Mouse (Mus musculus) heart, adult 8-10 months (tissue): Measurements from ENCODE around the gene Gm45753. TPM values are rescaled to one million over a fixed set of nuclear protein-coding genes. Genes with fewer than 3 reads are reported as not detected.
"Not testable (repeated sequence)": the region's sequence is repeated elsewhere in the genome, so short reads cannot be mapped to it uniquely, and the experiment has no call there.

Experiments
- DNase-seq: peaks from one replicate; pipeline ENCODE4 v3.0.0; 2022; ENCODE audit warnings: low spot score
- total RNA-seq, 4 experiments: library from RNA; stranded (reverse); gene quantifications; 2 replicates each; pipeline ENCODE4 v1.2.4; 2022

The Gm45753 gene
- not detected for total RNA-seq

GRCm38 (mm10) chr8:45308366-45308765, at the start of gene Gm45753:
TSS of gene Gm45753 (minus strand) at chr8:45308466.
- DNase-seq = no peak

GRCm38 (mm10) chr8:45355809-45356208, 47.5 kb upstream of the Gm45753 start:
- DNase-seq = no peak

- DNase-seq = peak; percentile 46
These were observed 36.8 kb upstream of the Gm45753 start for GRCm38 (mm10) chr8:45345031-45345430.

- DNase-seq = no peak
These were observed 36.0 kb upstream of the Gm45753 start for GRCm38 (mm10) chr8:45344298-45344697.

GRCm38 (mm10) chr8:45341630-45342628, 33.7 kb upstream of the Gm45753 start:
- DNase-seq = no peak

GRCm38 (mm10) chr8:45333493-45333892, 25.2 kb upstream of the Gm45753 start:
- peak; percentile 49 for DNase-seq

- peak; percentile 85 for DNase-seq
These were observed 24.6 kb upstream of the Gm45753 start, which contains the start of gene Cyp4v3 for GRCm38 (mm10) chr8:45332685-45333409. TSS of gene Cyp4v3 (minus strand) at chr8:45333216.

GRCm38 (mm10) chr8:45330856-45331255, 22.6 kb upstream of the Gm45753 start:
- DNase-seq = no peak

- DNase-seq = peak; percentile 13
These were observed 21.1 kb upstream of the Gm45753 start for GRCm38 (mm10) chr8:45329206-45329980.

GRCm38 (mm10) chr8:45327076-45327475, 18.8 kb upstream of the Gm45753 start:
- DNase-seq = not testable (repeated sequence)

GRCm38 (mm10) chr8:45324151-45324550, 15.9 kb upstream of the Gm45753 start:
- DNase-seq = no peak

- no peak for DNase-seq
These were observed 13.1 kb upstream of the Gm45753 start for GRCm38 (mm10) chr8:45321365-45321764.

GRCm38 (mm10) chr8:45320930-45321329, 12.7 kb upstream of the Gm45753 start:
- no peak for DNase-seq

- no peak for DNase-seq
These were observed 2.7 kb upstream of the Gm45753 start for GRCm38 (mm10) chr8:45310967-45311366.

GRCm38 (mm10) chr8:45305479-45305878, 2.8 kb downstream of the Gm45753 start:
- DNase-seq = no peak

- DNase-seq = no peak
These were observed 3.9 kb downstream of the Gm45753 start for GRCm38 (mm10) chr8:45304354-45304753.

- DNase-seq = no peak
These were observed 5.9 kb downstream of the Gm45753 start for GRCm38 (mm10) chr8:45302390-45302789.

- DNase-seq = no peak
These were observed 13.0 kb downstream of the Gm45753 start for GRCm38 (mm10) chr8:45295276-45295675.

- DNase-seq = no peak
These were observed 13.6 kb downstream of the Gm45753 start, which contains the start of gene Klkb1 for GRCm38 (mm10) chr8:45294687-45295086. TSS of gene Klkb1 (minus strand) at chr8:45294859.

GRCm38 (mm10) chr8:45291790-45292189, 16.5 kb downstream of the Gm45753 start:
- no peak for DNase-seq

GRCm38 (mm10) chr8:45281630-45282029, 26.6 kb downstream of the Gm45753 start:
- DNase-seq = no peak
